23 mouse cellular contexts compared by ENCODE assay signal in the genomic region with DNA sequence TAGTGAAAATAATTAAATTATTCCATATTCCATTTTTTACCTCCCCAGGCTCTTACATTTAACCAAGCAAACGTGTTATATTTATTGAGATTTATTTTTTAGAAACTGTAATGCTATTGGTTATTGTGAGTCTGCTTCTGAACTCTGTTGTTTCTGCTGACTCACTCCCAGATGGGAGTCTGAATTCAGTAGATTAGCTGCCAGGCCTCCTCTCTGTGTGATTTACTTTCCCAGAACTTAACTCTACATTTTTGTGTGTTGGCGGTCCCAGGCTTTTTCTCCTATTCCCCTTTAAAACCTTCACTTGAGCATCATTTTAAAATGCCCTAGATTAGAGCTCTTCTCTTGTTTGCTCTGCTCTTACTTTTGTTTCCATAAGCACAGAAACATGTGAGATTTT.
DNase-seq lines count a peak whose midpoint lies in the region; ATAC-seq and TF ChIP-seq lines count a peak whose summit lies in the region.
"Had no signal": no experiment of that assay in that cellular context is flagged by ENCODE, and none has a peak within 500 bp of the region (broad histone marks: within the 10 kb centered on the region; RNA-seq: fewer than 3 reads in every experiment).

No protein-coding gene starts in this region.

- H3K9me3 ChIP-seq in forebrain, postnatal 0 days (ENCODE audit: low read length) = peaks cover 4% of the 10 kb centered on the region; the same call in 1 of the 2 replicates
- H3K9me3 ChIP-seq in forebrain, embryonic 15.5 days = no peaks in the 10 kb centered on the region
- H3K9me3 ChIP-seq: limb, embryonic 15.5 days had no signal

- 64% methylated on average over 2 of the region's 2 CpGs for WGBS in forebrain, postnatal 0 days
- WGBS in forebrain, embryonic 15.5 days = 75% methylated on average over 2 of the region's 2 CpGs

- peak; percentile 22 for DNase-seq in forebrain, postnatal 0 days
- DNase-seq in left cerebral cortex, adult 2 months (ENCODE audit: extremely low spot score in 1 of 2, low spot score in 2 of 2) = peak in 1 of 2 experiments; percentile 14
- DNase-seq in left cerebral cortex, postnatal 10 days (ENCODE audit: extremely low spot score in 1 of 2, low spot score in 2 of 2) = no peak
- DNase-seq in 3T3-L1 (ENCODE audit: low read depth, low spot score) = peak; percentile 5
- DNase-seq in fibroblast of lung, adult 2 months (ENCODE audit: low read depth) = peak; percentile 46
- DNase-seq in B cell, adult 2 months = no peak
- DNase-seq in embryo, embryonic 10 days (ENCODE audit: low spot score) = no peak
- DNase-seq: gastrocnemius, postnatal 14 days; heart, adult 18-20 months; kidney, adult 8-10 months; kidney, postnatal 25 days; liver, postnatal 0 days; lung, postnatal 4 days; thymus, postnatal 4 days had no signal

- no peaks in the 10 kb centered on the region for H3K27me3 ChIP-seq in forebrain, postnatal 0 days (ENCODE audit: insufficient read depth, low read length)
- no peaks in the 10 kb centered on the region for H3K27me3 ChIP-seq in forebrain, embryonic 15.5 days
- H3K27me3 ChIP-seq: CH12.LX; embryonic facial prominence, embryonic 12.5 days; heart, embryonic 13.5 days; hindbrain, embryonic 13.5 days; limb, embryonic 15.5 days had no signal

- no peak overlapping the region for H3K27ac ChIP-seq in forebrain, postnatal 0 days (ENCODE audit: low read depth, low read length)
- H3K27ac ChIP-seq in forebrain, embryonic 15.5 days (replicated peaks) = no peak overlapping the region
- H3K27ac ChIP-seq in left cerebral cortex, adult 2 months = peak overlapping the region; percentile 45; the same call in 1 of the 2 replicates
- H3K27ac ChIP-seq: embryonic facial prominence, embryonic 12.5 days; heart, embryonic 13.5 days; hindbrain, embryonic 13.5 days; limb, embryonic 15.5 days had no signal

- H3K9ac ChIP-seq in forebrain, postnatal 0 days = no peak overlapping the region
- H3K9ac ChIP-seq in forebrain, embryonic 15.5 days (replicated peaks) = no peak overlapping the region
- H3K9ac ChIP-seq: embryonic facial prominence, embryonic 12.5 days; heart, embryonic 13.5 days; hindbrain, embryonic 13.5 days; limb, embryonic 15.5 days; liver, postnatal 0 days had no signal

- no peak overlapping the region for H3K4me2 ChIP-seq in forebrain, postnatal 0 days (ENCODE audit: low read depth)
- no peak overlapping the region for H3K4me2 ChIP-seq in forebrain, embryonic 15.5 days (replicated peaks)
- H3K4me2 ChIP-seq: embryonic facial prominence, embryonic 12.5 days; heart, embryonic 13.5 days; hindbrain, embryonic 13.5 days; limb, embryonic 15.5 days had no signal

- intact Hi-C loops in left cerebral cortex, adult 2 months (cut with DNase I) = loop anchor here (5.0 kb wide), 1 partner anchor 78 kb away; no protein-coding TSS in a partner anchor
- intact Hi-C loops in left cerebral cortex, postnatal 10 days (cut with DNase I) = no loop called here

- no peaks in the 10 kb centered on the region for H3K4me1 ChIP-seq in forebrain, postnatal 0 days (ENCODE audit: insufficient read depth)
- H3K4me1 ChIP-seq in forebrain, embryonic 15.5 days = no peaks in the 10 kb centered on the region
- H3K4me1 ChIP-seq: embryonic facial prominence, embryonic 12.5 days; heart, embryonic 13.5 days; limb, embryonic 15.5 days had no signal

- ATAC-seq in forebrain, postnatal 0 days = no peak
- ATAC-seq in forebrain, embryonic 15.5 days (replicated peaks) = no peak
- ATAC-seq: inflammation-experienced regulatory T-cells, adult 6 months; liver, postnatal 0 days; midbrain, embryonic 16.5 days had no signal

- TF ChIP-seq CTCF in forebrain, postnatal 0 days (IDR thresholded peaks at IDR 0.05; ENCODE audit: low read depth) = no peak
- no peak for TF ChIP-seq CTCF in left cerebral cortex, adult 2 months (IDR thresholded peaks at IDR 0.05)

- H3K4me3 ChIP-seq in forebrain, postnatal 0 days (ENCODE audit: low read depth, low read length) = no peak overlapping the region
- H3K4me3 ChIP-seq in forebrain, embryonic 15.5 days = no peak overlapping the region
- no peak overlapping the region for H3K4me3 ChIP-seq in left cerebral cortex, adult 2 months
- H3K4me3 ChIP-seq: embryonic facial prominence, embryonic 12.5 days; erythroblast, embryonic 14.5 days; heart, embryonic 13.5 days; hindbrain, embryonic 13.5 days; limb, embryonic 15.5 days had no signal

- no peaks in the 10 kb centered on the region for H3K36me3 ChIP-seq in forebrain, postnatal 0 days (ENCODE audit: insufficient read depth)
- no peaks in the 10 kb centered on the region for H3K36me3 ChIP-seq in forebrain, embryonic 15.5 days
- H3K36me3 ChIP-seq: embryonic facial prominence, embryonic 12.5 days; heart, embryonic 13.5 days; hindbrain, embryonic 13.5 days; limb, embryonic 15.5 days had no signal

Comparison
In these comparisons a context has a peak if more than half of its experiments do, and no peak if none do; other contexts are left out.
1. DNase-seq: peak in forebrain, postnatal 0 days (single experiment), 3T3-L1 (single experiment) and fibroblast of lung, adult 2 months (single experiment); none in left cerebral cortex, postnatal 10 days (0 of 2), B cell, adult 2 months (0 of 2) and embryo, embryonic 10 days (single experiment).